Mouse (Mus musculus): ENCODE data around the gene Laptm5.

GRCm38 (mm10) chr4:130949821-130950384 lies 37.0 kb downstream of the Laptm5 start:
- TF ChIP-seq POLR2A (IDR thresholded peaks at IDR 0.05; ENCODE audit: low read depth, low read length) (no peak), CTCF (IDR thresholded peaks at IDR 0.05; ENCODE audit: extremely low read depth, insufficient read depth, insufficient read length, insufficient replicate concordance) (no peak)
